Mouse (Mus musculus) intestine, embryonic 14.5 days (tissue): ENCODE results near the gene Slc25a23. TPM values are rescaled to one million over a fixed set of nuclear protein-coding genes. Genes with fewer than 3 reads are reported as not detected.

ENCODE experiments used
- ATAC-seq: fragments of 200-750 bp; cut with Nextera tagmentation; replicated peaks from 2 replicates; pipeline ENCODE4 v1.8.0; 2017; ENCODE audit warnings: low read depth, moderate number of reproducible peaks, moderate TSS enrichment, moderate library complexity; ENCODE audit not compliant: low FRiP score, low TSS enrichment
- DNase-seq: peaks from one replicate; pipeline ENCODE4 v3.0.0-alpha.2; 2018; ENCODE audit warnings: low spot score
- H3K27ac ChIP-seq: fragments of 300-500 bp; sonication (generic); 2 replicates; pipeline ENCODE4 v1.5.1; 2014; ENCODE audit warnings: low read depth, mild to moderate bottlenecking, control low read depth
- H3K27me3 ChIP-seq: fragments of 300-500 bp; sonication (generic); replicated peaks from 2 replicates; pipeline ENCODE4 v1.6.1; 2014; ENCODE audit warnings: low read length, control low read depth; ENCODE audit not compliant: control insufficient read depth, insufficient read depth
- H3K36me3 ChIP-seq: fragments of 300-500 bp; sonication (generic); 2 replicates; pipeline ENCODE4 v1.6.1; 2014; ENCODE audit warnings: low read length, control low read depth; ENCODE audit not compliant: control insufficient read depth, insufficient read depth
- H3K4me1 ChIP-seq: fragments of 300-500 bp; sonication (generic); replicated peaks from 2 replicates; pipeline ENCODE4 v1.6.1; 2014; ENCODE audit warnings: low read length, control low read depth, mixed read lengths; ENCODE audit not compliant: control insufficient read depth, insufficient read depth
- H3K4me2 ChIP-seq: fragments of 300-500 bp; sonication (generic); 2 replicates; pipeline ENCODE4 v1.6.1; 2014; ENCODE audit warnings: low read length
- H3K4me3 ChIP-seq: fragments of 300-500 bp; sonication (generic); 2 replicates; pipeline ENCODE4 v1.5.1; 2014; ENCODE audit warnings: low read depth, low read length, control low read depth, mixed read lengths
- H3K9ac ChIP-seq: fragments of 300-500 bp; sonication (generic); 2 replicates; pipeline ENCODE4 v1.6.1; 2014; ENCODE audit warnings: mild to moderate bottlenecking, low read length
- H3K9me3 ChIP-seq: fragments of 300-500 bp; sonication (generic); 2 replicates; pipeline ENCODE4 v1.6.1; 2016; ENCODE audit warnings: low read length, control low read depth; ENCODE audit not compliant: control insufficient read depth
- WGBS: fragments of 180-500 bp; shearing (Covaris S2); extraction: QIAGEN DNeasy Blood & Tissue Kit; methylation state at CpG from one replicate; pipeline ENCODE4 v1.1.7; 2014; 5-methylcytosine and 5-hydroxymethylcytosine counted together
- polyA plus RNA-seq: library from polyadenylated mRNA; unstranded; fragments of >200 nt; fragmentation: Nextera tagmentation; extraction: Ambion mirVana; gene quantifications from 2 replicates; pipeline ENCODE4 v1.2.1, GENCODE M21; 2014

Gene Slc25a23
- polyA plus RNA-seq, 1 experiment from 2014 or later = 11.2 TPM

GRCm38 (mm10) chr17:56999414-56999813 lies 60.2 kb downstream of the Slc25a23 start:
- no peak for DNase-seq
- no peak overlapping the region for H3K9ac ChIP-seq
- WGBS = 93% methylated on average over 9 of the region's 9 CpGs
- H3K27ac ChIP-seq = no peak overlapping the region
- no peak overlapping the region for H3K4me2 ChIP-seq
- no peaks in the 10 kb centered on the region for H3K27me3 ChIP-seq
- H3K36me3 ChIP-seq = peaks cover 52% of the 10 kb centered on the region
- peaks cover 6% of the 10 kb centered on the region for H3K4me1 ChIP-seq
- no peak for ATAC-seq
- no peaks in the 10 kb centered on the region for H3K9me3 ChIP-seq
- no peak overlapping the region for H3K4me3 ChIP-seq

GRCm38 (mm10) chr17:56997029-56997667 lies 62.5 kb downstream of the Slc25a23 start, which contains the start of gene Alkbh7:
Alkbh7 (plus strand) TSS chr17:56997339.
- under 1% methylated on average over 38 of the region's 38 CpGs for WGBS
- Histone ChIP-seq H3K36me3 (peaks cover 54% of the 10 kb centered on the region), H3K27ac (peak within 1 kb of the TSS; percentile 40; the same call in 1 of the 2 replicates)

DNA sequence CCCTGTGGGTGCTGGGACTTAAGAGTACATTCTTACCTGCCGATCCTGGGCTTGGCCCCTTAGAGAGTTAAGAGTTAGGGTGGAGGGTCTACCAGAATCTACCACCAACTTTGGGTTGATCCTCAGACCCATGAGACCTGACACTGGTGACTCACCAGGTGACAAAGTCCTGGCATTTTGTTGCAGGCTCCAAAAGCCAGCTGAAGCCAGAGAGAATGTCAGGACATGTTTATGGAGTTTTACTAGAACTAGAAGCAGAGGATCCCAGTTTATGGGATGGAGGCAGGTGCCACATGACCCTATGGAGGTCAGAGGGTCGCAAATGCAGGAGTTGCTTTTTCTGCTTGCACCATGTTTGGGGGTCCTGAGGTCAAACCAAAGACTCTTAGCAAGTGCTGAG lies 63.2 kb downstream of the Slc25a23 start:
- WGBS = 73% methylated on average over 2 of the region's 2 CpGs
- H3K4me3 ChIP-seq = 0 out of 2 replicates have a peak overlapping the region, but pooled peaks have one; percentile 76
- H3K36me3 ChIP-seq = peaks cover 61% of the 10 kb centered on the region
- H3K27ac ChIP-seq = no peak overlapping the region
- no peak overlapping the region for H3K9ac ChIP-seq
- ATAC-seq (0 out of 2 replicates have a peak, but pooled peaks have one; percentile 2), DNase-seq (no peak)
- H3K4me1 ChIP-seq = peaks cover 6% of the 10 kb centered on the region
- peak overlapping the region; percentile 65 for H3K4me2 ChIP-seq
- H3K27me3 ChIP-seq = no peaks in the 10 kb centered on the region
- H3K9me3 ChIP-seq = no peaks in the 10 kb centered on the region

More at GRCm38 (mm10) chr17:56997029-56997667, 62.5 kb downstream of the Slc25a23 start, which contains the start of gene Alkbh7:
- peak; percentile 99 for ATAC-seq
- peak; percentile 94 for DNase-seq
- peak within 1 kb of the TSS; percentile 59 for H3K9ac ChIP-seq
- H3K4me2 ChIP-seq = peak within 1 kb of the TSS; percentile 65
- H3K9me3 ChIP-seq = no peaks in the 10 kb centered on the region
- H3K4me3 ChIP-seq = peak within 1 kb of the TSS; percentile 76
- H3K27me3 ChIP-seq = no peaks in the 10 kb centered on the region
- H3K4me1 ChIP-seq = peaks cover 6% of the 10 kb centered on the region

DNA sequence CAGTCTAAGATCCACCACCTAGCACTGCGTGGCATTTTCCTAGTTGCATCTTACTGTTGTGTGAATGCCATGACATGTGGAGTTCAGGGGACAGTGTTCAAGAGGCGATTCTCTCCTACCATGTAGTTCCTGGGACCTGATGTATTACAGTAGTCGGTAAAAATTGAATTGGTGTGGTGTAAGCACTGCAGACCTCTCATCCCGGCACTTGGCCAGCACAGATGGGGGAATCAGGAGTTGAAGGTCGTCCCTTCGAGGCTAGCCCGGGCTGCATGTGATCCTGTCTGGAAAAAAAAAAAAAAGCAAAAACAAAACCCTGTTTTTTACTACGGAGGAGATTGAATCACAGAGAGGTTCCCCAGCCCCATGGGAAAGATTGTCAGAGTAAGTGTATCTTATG lies 64.6 kb downstream of the Slc25a23 start:
- H3K9ac ChIP-seq = no peak overlapping the region
- no peak overlapping the region for H3K4me3 ChIP-seq
- WGBS = 87% methylated on average over 8 of the region's 8 CpGs
- peaks cover 12% of the 10 kb centered on the region for H3K4me1 ChIP-seq
- no peak overlapping the region for H3K27ac ChIP-seq
- H3K27me3 ChIP-seq = no peaks in the 10 kb centered on the region
- ATAC-seq (no peak), DNase-seq (no peak)
- no peak overlapping the region for H3K4me2 ChIP-seq
- H3K9me3 ChIP-seq = no peaks in the 10 kb centered on the region
- peaks cover 61% of the 10 kb centered on the region for H3K36me3 ChIP-seq

Other genes with a start within 250 kb of the Slc25a23 start
- 4.5 and 4.9 TPM in 2 replicates for gene Rfx2, start 228.8 kb downstream of the Slc25a23 start, polyA plus RNA-seq
- not detected in 2 replicates for gene Acsbg2, start 185.4 kb downstream of the Slc25a23 start, polyA plus RNA-seq
- gene 1700061G19Rik, start 184.4 kb downstream of the Slc25a23 start, polyA plus RNA-seq = 0.12 and 0.34 TPM in 2 replicates
- 26.7 and 30.4 TPM in 2 replicates for gene Mllt1, start 124.4 kb downstream of the Slc25a23 start, polyA plus RNA-seq
- 0.09 and 0.28 TPM in 2 replicates for gene Acer1, start 77.7 kb downstream of the Slc25a23 start, polyA plus RNA-seq
- gene Clpp, start 69.6 kb downstream of the Slc25a23 start, polyA plus RNA-seq = 186 and 190 TPM in 2 replicates
- 48.0 and 49.1 TPM in 2 replicates for gene Alkbh7, start 62.5 kb downstream of the Slc25a23 start, polyA plus RNA-seq
- gene Pspn, start 59.8 kb downstream of the Slc25a23 start, polyA plus RNA-seq = not detected in 2 replicates
- 60.5 and 64.2 TPM in 2 replicates for gene Gtf2f1, start 48.6 kb downstream of the Slc25a23 start, polyA plus RNA-seq
- gene Gm17949, start 48.4 kb downstream of the Slc25a23 start, polyA plus RNA-seq = 0.15 and 0.20 TPM in 2 replicates
- gene Khsrp, start 28.3 kb downstream of the Slc25a23 start, polyA plus RNA-seq = 45.9 and 59.1 TPM in 2 replicates
- gene Slc25a41, start 18.2 kb downstream of the Slc25a23 start, polyA plus RNA-seq = not detected in 2 replicates
- gene Crb3, start 758 bp downstream of the Slc25a23 start, polyA plus RNA-seq = 60.3 and 75.4 TPM in 2 replicates
- gene Dennd1c, start 18.7 kb upstream of the Slc25a23 start, polyA plus RNA-seq = 6.3 and 6.4 TPM in 2 replicates
- 36.4 and 43.1 TPM in 2 replicates for gene Tubb4a, start 27.9 kb upstream of the Slc25a23 start, polyA plus RNA-seq
- 10.4 and 10.8 TPM in 2 replicates for gene Tnfsf9, start 45.5 kb upstream of the Slc25a23 start, polyA plus RNA-seq
- gene Cd70, start 89.9 kb upstream of the Slc25a23 start, polyA plus RNA-seq = not detected in 2 replicates
- gene Tnfsf14, start 134.3 kb upstream of the Slc25a23 start, polyA plus RNA-seq = 0.19 TPM in 1 of 2 replicates, not detected in the other
- 0.66 and 0.70 TPM in 2 replicates for gene C3, start 168.3 kb upstream of the Slc25a23 start, polyA plus RNA-seq
- gene Gpr108, start 188.6 kb upstream of the Slc25a23 start, polyA plus RNA-seq = 34.1 and 37.1 TPM in 2 replicates
- 40.5 and 41.6 TPM in 2 replicates for gene Trip10, start 189.6 kb upstream of the Slc25a23 start, polyA plus RNA-seq
- gene Vav1, start 219.2 kb upstream of the Slc25a23 start, polyA plus RNA-seq = 2.1 and 3.8 TPM in 2 replicates